ENCODE assay signal across 33 mouse cellular contexts in the genomic region with DNA sequence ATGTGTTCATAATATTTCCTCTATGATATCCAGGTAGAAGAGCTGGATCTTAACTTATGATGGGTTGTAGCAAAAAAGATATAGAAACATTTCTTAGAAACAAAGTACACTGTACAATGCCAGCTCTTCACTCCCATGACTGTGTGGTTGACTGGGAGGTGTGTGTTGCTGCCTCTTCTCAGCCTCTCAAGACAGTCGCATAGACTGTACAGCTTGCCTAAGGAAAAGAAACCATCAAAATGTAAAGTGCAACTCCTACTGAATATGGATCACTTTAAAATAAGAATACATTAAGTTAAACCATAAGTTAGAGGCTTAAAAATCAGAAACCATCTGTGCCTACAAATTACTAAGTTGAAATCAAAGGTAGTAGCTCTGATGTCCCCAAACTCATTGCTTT.
"Had no signal": no experiment of that assay in that cellular context is flagged by ENCODE, and none has a peak within 500 bp of the region (broad histone marks: within the 10 kb centered on the region; RNA-seq: fewer than 3 reads in every experiment).

No protein-coding gene starts in this region.

- H3K9ac ChIP-seq: limb, embryonic 12.5 days; limb, embryonic 13.5 days; limb, embryonic 15.5 days; liver, embryonic 12.5 days; liver, embryonic 13.5 days; liver, embryonic 14.5 days; liver, embryonic 15.5 days; liver, postnatal 0 days; lung, embryonic 14.5 days; lung, embryonic 15.5 days; midbrain, embryonic 12.5 days; midbrain, embryonic 13.5 days; midbrain, embryonic 15.5 days; neural tube, embryonic 12.5 days; neural tube, embryonic 13.5 days had no signal

- H3K27me3 ChIP-seq: limb, embryonic 12.5 days; limb, embryonic 13.5 days; limb, embryonic 15.5 days; liver, embryonic 12.5 days; liver, embryonic 13.5 days; liver, embryonic 15.5 days; lung, embryonic 15.5 days; megakaryocyte, embryonic 14.5 days; midbrain, embryonic 12.5 days; midbrain, embryonic 13.5 days; midbrain, embryonic 15.5 days; neural tube, embryonic 12.5 days; neural tube, embryonic 13.5 days had no signal

- H3K4me2 ChIP-seq: limb, embryonic 12.5 days; limb, embryonic 13.5 days; limb, embryonic 15.5 days; liver, embryonic 11.5 days; liver, embryonic 12.5 days; liver, embryonic 13.5 days; liver, embryonic 15.5 days; lung, embryonic 14.5 days; lung, embryonic 15.5 days; midbrain, embryonic 11.5 days; midbrain, embryonic 12.5 days; midbrain, embryonic 13.5 days; midbrain, embryonic 15.5 days; neural tube, embryonic 12.5 days; neural tube, embryonic 13.5 days had no signal

- ATAC-seq: liver, embryonic 12.5 days; liver, postnatal 0 days; lung, postnatal 0 days; midbrain, embryonic 13.5 days; midbrain, embryonic 15.5 days; midbrain, embryonic 16.5 days had no signal

- H3K4me1 ChIP-seq: limb, embryonic 10.5 days; limb, embryonic 12.5 days; limb, embryonic 13.5 days; limb, embryonic 15.5 days; liver, embryonic 12.5 days; liver, embryonic 13.5 days; liver, embryonic 15.5 days; lung, embryonic 15.5 days; megakaryocyte, embryonic 14.5 days; midbrain, embryonic 10.5 days; midbrain, embryonic 12.5 days; midbrain, embryonic 13.5 days; midbrain, embryonic 15.5 days; neural tube, embryonic 12.5 days; neural tube, embryonic 13.5 days had no signal

- H3K4me3 ChIP-seq: limb, embryonic 10.5 days; limb, embryonic 12.5 days; limb, embryonic 13.5 days; limb, embryonic 15.5 days; liver, embryonic 12.5 days; liver, embryonic 13.5 days; liver, embryonic 15.5 days; lung, embryonic 15.5 days; megakaryocyte, embryonic 14.5 days; midbrain, embryonic 10.5 days; midbrain, embryonic 12.5 days; midbrain, embryonic 13.5 days; midbrain, embryonic 15.5 days; myocyte; neural tube, embryonic 12.5 days; neural tube, embryonic 13.5 days had no signal

- H3K9me3 ChIP-seq: limb, embryonic 10.5 days; limb, embryonic 12.5 days; limb, embryonic 13.5 days; limb, embryonic 15.5 days; liver, embryonic 12.5 days; liver, embryonic 13.5 days; liver, embryonic 15.5 days; lung, embryonic 15.5 days; megakaryocyte, embryonic 14.5 days; midbrain, embryonic 10.5 days; midbrain, embryonic 12.5 days; midbrain, embryonic 13.5 days; midbrain, embryonic 15.5 days; neural tube, embryonic 12.5 days; neural tube, embryonic 13.5 days had no signal

- DNase-seq: left cerebral cortex, postnatal 4 days; liver; liver, embryonic 13.5 days; liver, postnatal 0 days; lung, adult 18-20 months; lung, adult 2 months; lung, embryonic 14.5 days; lung, postnatal 10 days; lung, postnatal 14 days; lung, postnatal 36 days; lung, postnatal 4 days; midbrain, embryonic 14.5 days had no signal

- H3K27ac ChIP-seq: limb, embryonic 10.5 days; limb, embryonic 12.5 days; limb, embryonic 13.5 days; limb, embryonic 15.5 days; liver, embryonic 12.5 days; liver, embryonic 13.5 days; liver, embryonic 14.5 days; liver, embryonic 15.5 days; lung, embryonic 15.5 days; macrophage; midbrain, embryonic 10.5 days; midbrain, embryonic 12.5 days; midbrain, embryonic 13.5 days; midbrain, embryonic 15.5 days; neural tube, embryonic 12.5 days; neural tube, embryonic 13.5 days had no signal

- H3K36me3 ChIP-seq: limb, embryonic 10.5 days; limb, embryonic 12.5 days; limb, embryonic 13.5 days; limb, embryonic 15.5 days; liver, embryonic 12.5 days; liver, embryonic 13.5 days; liver, embryonic 15.5 days; lung, embryonic 15.5 days; midbrain, embryonic 10.5 days; midbrain, embryonic 12.5 days; midbrain, embryonic 13.5 days; midbrain, embryonic 15.5 days; neural tube, embryonic 12.5 days; neural tube, embryonic 13.5 days had no signal
